Mouse (Mus musculus) gastrocnemius, adult 2 months (tissue): ENCODE results near the gene Pycr2. TPM values are rescaled to one million over a fixed set of nuclear protein-coding genes. Genes with fewer than 3 reads are reported as not detected.

Source experiments
- DNase-seq: peaks from one replicate; pipeline ENCODE4 v3.0.0; 2022
- H3K27ac ChIP-seq: fragments of 200-600 bp; 2 replicates; pipeline ENCODE4 v1.8.1; 2022; ENCODE audit warnings: mild to moderate bottlenecking
- H3K4me3 ChIP-seq: fragments of 200-600 bp; 2 replicates; pipeline ENCODE4 v1.8.1; 2022; ENCODE audit warnings: mild to moderate bottlenecking, moderate library complexity
- CTCF ChIP-seq: fragments of 200-600 bp; IDR thresholded peaks from 2 replicates; pipeline ENCODE4 v1.8.1; 2022; ENCODE audit warnings: antibody characterized with exemption, mild to moderate bottlenecking, moderate library complexity
- intact Hi-C: fragments of 180-260 bp; cut with DNase I; formaldehyde crosslinking; loops from one replicate; pipeline ENCODE4 v1.15.1; 2025
- total RNA-seq, 2 experiments: library from RNA; stranded (reverse); gene quantifications; 2 replicates each; pipeline ENCODE4 v1.2.3; 2021

Gene Pycr2
- total RNA-seq, 2 experiments from 2014 or later = 10.3 to 11.7 TPM

DNA sequence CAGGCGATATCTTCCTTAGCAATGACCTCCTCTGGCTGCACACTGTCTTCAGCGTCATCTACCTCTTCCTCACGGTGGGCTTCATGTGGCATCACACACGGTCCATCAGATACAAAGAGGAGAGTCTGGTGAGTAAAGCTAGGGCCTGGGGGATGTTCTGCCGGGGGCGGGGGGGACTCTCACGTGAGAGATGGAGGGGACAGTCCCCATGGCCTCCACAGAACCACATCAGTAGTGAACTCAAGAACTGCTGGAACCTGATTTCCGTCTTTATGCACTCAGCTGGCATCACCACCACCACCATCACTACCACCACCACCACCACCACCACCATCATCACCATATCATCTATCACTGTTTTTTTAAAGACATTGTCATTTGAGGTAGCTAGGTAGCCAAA, 52.3 kb downstream of the Pycr2 start:
- intact Hi-C loops = no loop called here
- DNase-seq = no peak
- H3K4me3 ChIP-seq = no peak overlapping the region
- H3K27ac ChIP-seq = no peak overlapping the region
- no peak for TF ChIP-seq CTCF

DNA sequence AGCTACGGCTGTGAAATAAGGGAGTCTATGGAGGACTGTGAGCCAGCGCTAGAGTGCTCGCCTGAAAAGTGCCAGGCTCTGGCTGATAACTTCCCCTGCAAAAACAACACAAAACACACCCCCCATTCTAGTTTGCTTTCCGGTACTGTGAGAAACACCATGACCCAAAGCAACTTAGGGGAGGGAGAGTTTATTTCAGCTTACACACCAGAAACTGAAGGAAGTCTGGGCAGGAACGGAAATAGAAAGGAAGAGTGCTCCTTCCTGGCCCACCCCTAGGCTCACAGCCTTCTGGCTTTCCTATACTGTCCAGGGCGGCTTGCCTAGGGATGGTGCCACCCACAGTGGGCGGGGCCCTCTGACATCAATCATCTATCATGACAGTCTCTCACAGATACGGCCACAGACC, 52.9 kb downstream of the Pycr2 start:
- Histone ChIP-seq H3K4me3 (no peak overlapping the region), H3K27ac (no peak overlapping the region)
- DNase-seq = peak; percentile 58
- intact Hi-C loops = no loop called here
- no peak for TF ChIP-seq CTCF

Other genes with a start within 250 kb of the Pycr2 start
- not detected for gene Mixl1, start 207.3 kb upstream of the Pycr2 start, total RNA-seq
- 10 to 100 TPM; 13.8 to 16.0 TPM for gene Acbd3, start 178.2 kb upstream of the Pycr2 start, total RNA-seq
- gene H3f3a, start 90.3 kb upstream of the Pycr2 start, total RNA-seq = 100 to 1,000 TPM; 314 to 379 TPM
- 1 to 10 TPM; 7.4 to 7.8 TPM for gene Sde2, start 53.2 kb upstream of the Pycr2 start, total RNA-seq
- gene Lefty2, start 11.2 kb upstream of the Pycr2 start, total RNA-seq = not detected
- under 1 TPM; 0.22 to 0.33 TPM for gene Lefty1, start 30.7 kb downstream of the Pycr2 start, total RNA-seq
- 10 to 100 TPM; 13.9 to 14.5 TPM for gene Tmem63a, start 38.1 kb downstream of the Pycr2 start, total RNA-seq
- gene Ephx1, start 116.6 kb downstream of the Pycr2 start, total RNA-seq = 10 to 100 TPM; 14.8 to 17.4 TPM
- not detected for gene 9130409I23Rik, start 146.9 kb downstream of the Pycr2 start, total RNA-seq
- gene Nvl, start 239.9 kb downstream of the Pycr2 start, total RNA-seq = 1 to 10 TPM; 8.3 to 9.5 TPM
- gene Cnih4, start 240.4 kb downstream of the Pycr2 start, total RNA-seq = 10 to 100 TPM; 34.6 to 44.2 TPM